Mouse (Mus musculus): ENCODE data around the gene Tex28. TPM values are rescaled to one million over a fixed set of nuclear protein-coding genes. Genes with fewer than 3 reads are reported as not detected.
"Not testable (repeated sequence)": the region's sequence is repeated elsewhere in the genome, so short reads cannot be mapped to it uniquely, and the experiment has no call there.

The Tex28 gene
- polyA plus RNA-seq (2012; ENCODE audit: insufficient read depth, insufficient read length, missing spikeins): not detected in 2 replicates

DNA sequence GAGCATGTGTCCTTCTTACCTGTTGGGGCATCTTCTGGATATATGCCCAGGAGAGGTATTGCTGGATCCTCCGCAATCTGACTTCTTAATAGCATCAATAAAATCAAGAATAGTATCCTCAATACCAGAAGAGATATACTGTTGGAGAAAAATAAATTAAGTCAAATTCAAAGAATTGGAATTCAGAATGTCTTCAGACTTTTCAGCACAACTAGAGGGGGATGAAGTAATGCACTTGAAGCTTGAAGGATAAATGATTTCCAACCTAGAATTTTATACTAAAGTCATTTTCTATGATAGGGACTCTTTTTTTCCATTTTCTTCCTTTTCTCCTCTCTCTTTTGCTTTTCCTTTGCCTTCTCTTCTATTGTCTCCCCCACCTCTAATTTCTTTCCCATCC is at the start of gene Tex28:
TSS of gene Tex28 (minus strand) at position 101 of the 400 bp plus-strand sequence.
- no peak within 1 kb of the TSS for H3K27ac ChIP-seq (replicated peaks; ENCODE audit: low read depth, low read length)
- H3K4me3 ChIP-seq (ENCODE audit: insufficient read depth, low read depth, low read length): no peak within 1 kb of the TSS
- no peaks in the 10 kb centered on the region for H3K4me1 ChIP-seq (ENCODE audit: control insufficient read depth, insufficient read depth, insufficient read length, low read length)

DNA sequence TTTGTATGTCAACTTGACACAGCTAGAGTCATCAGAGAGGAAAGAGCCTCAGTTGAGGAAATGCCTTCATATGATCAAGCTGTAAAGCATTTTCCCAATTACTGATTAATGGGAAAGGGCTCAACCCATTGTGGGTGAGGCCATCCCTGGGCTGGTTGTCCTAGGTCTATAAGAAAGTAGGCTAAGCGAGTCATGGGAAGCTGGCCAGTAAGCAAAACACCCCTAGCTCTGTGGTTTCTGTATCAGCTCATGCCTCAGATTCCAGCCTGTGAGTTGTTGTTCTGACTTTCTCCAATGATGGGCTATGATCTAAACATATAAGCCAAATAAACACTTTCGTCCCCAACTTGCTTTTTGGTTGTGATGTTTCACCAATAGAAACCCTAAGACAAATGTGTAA is 35.9 kb upstream of the Tex28 start:
- Histone ChIP-seq H3K4me3 (ENCODE audit: insufficient read depth, low read depth, low read length) (no peak overlapping the region), H3K27ac (replicated peaks; ENCODE audit: low read depth, low read length) (no peak overlapping the region), H3K4me1 (ENCODE audit: control insufficient read depth, insufficient read depth, insufficient read length, low read length) (no peaks in the 10 kb centered on the region)

DNA sequence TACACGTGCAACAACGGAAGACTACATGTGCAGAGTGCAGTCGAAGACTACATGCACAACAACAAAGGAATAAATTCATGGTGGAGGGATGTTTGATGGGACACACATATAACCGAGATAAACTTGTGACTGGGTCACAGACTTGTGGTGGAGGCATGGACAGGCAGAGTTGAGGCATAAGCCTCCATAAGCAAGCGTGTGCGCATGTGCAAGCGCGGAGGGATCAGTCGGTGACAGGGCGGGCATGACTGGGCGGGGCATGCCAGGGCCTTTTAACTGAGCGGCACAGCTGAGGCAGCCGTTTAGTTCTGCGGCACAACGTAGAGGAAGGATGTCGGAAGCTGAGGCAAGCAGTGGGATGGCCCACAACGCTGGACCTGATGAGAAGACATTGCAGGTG is 9.3 kb upstream of the Tex28 start, which contains the start of gene Tktl1:
TSS of gene Tktl1 (plus strand) at position 301 of the 400 bp plus-strand sequence.
- Histone ChIP-seq H3K4me1 (ENCODE audit: control insufficient read depth, insufficient read depth, insufficient read length, low read length) (no peaks in the 10 kb centered on the region), H3K4me3 (ENCODE audit: insufficient read depth, low read depth, low read length) (no peak within 1 kb of the TSS), H3K27ac (replicated peaks; ENCODE audit: low read depth, low read length) (no peak within 1 kb of the TSS)

DNA sequence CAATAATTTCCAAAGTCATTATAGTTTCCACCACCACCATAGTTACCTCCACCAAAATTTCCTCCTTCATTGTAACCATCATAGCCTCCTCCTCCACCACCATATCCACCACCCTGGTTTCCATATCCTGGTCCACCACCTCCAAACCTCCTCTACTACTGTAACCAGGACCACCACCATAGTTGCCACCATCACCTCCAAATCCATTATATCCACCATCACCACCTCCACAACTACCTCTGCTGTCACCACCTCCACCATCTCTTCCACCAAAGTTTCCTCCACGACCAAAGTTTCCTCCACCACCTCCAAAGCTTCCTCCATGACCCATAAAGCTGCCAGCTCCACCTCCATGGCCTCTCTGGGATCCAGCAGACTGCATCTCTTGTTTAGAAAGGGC is 32.4 kb downstream of the Tex28 start, which contains the start of gene Mecp2:
TSS of gene Mecp2 (minus strand) at position 101 of the 400 bp plus-strand sequence.
- H3K27ac ChIP-seq (replicated peaks; ENCODE audit: low read depth, low read length); H3K4me1 ChIP-seq (ENCODE audit: control insufficient read depth, insufficient read depth, insufficient read length, low read length); H3K4me3 ChIP-seq (ENCODE audit: insufficient read depth, low read depth, low read length): not testable (repeated sequence)

DNA sequence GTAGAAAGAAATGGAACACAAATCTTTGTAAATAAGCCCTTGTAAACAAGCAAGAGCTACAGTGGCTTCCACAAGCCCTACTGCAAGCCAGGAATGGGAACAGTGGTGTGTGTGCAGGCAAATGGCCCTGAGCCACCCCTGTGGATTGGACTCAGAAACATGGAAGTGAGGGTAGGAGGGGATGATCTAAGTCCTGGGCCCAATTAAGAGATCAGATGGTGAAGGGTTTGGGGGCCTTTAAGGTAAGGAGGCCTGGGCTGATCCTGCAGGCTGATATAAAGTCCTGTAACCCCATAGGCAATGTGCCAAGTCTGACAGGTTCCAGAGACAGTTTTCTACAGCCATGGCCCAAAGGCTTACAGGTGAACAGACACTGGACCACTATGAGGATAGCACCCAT is 40.5 kb downstream of the Tex28 start, which contains the start of gene Opn1mw:
TSS of gene Opn1mw (plus strand) at position 301 of the 400 bp plus-strand sequence.
- H3K4me3 ChIP-seq (ENCODE audit: insufficient read depth, low read depth, low read length): no peak within 1 kb of the TSS
- H3K4me1 ChIP-seq (ENCODE audit: control insufficient read depth, insufficient read depth, insufficient read length, low read length): no peaks in the 10 kb centered on the region
- no peak within 1 kb of the TSS for H3K27ac ChIP-seq (replicated peaks; ENCODE audit: low read depth, low read length)

DNA sequence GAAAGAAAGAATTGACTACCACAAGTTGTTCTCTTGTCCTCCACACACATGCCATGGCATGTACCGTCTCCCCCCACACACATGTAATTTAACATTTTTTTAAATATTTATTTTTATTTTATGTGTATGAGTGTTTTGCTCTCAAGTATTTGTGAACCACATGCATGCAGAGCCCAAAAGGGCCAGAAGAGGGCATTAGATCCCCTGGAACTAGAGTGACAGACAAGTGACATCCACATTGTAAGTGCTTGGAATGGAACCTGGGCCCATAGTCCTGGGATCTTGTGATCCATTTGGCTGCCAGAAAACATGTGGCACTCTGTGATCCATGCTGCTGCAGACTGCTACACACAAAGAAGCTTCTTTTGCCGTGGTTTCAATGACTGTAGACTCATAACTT is 42.7 kb downstream of the Tex28 start:
- no peak overlapping the region for H3K27ac ChIP-seq (replicated peaks; ENCODE audit: low read depth, low read length)
- no peak overlapping the region for H3K4me3 ChIP-seq (ENCODE audit: insufficient read depth, low read depth, low read length)
- no peaks in the 10 kb centered on the region for H3K4me1 ChIP-seq (ENCODE audit: control insufficient read depth, insufficient read depth, insufficient read length, low read length)

DNA sequence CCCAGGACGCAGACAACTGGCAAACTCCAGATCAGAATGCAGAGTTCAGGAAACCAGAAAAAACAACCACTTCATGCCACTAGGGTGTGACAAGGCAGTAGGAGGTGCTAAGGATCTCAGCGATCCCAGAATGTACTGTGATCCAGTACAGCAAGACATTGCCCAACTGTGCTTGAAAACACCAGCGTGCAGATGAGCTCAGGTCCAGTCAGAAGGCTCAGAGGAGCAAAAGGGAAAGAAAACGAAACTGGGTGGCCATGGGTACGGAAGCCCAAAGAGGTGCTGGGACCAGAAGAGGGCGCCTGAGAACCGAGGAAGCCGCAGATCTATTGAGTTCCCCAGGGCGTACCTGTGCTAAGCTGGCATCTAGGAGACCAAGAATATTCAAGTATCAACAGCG is 52.1 kb downstream of the Tex28 start:
- Histone ChIP-seq H3K4me1 (ENCODE audit: control insufficient read depth, insufficient read depth, insufficient read length, low read length) (no peaks in the 10 kb centered on the region), H3K27ac (replicated peaks; ENCODE audit: low read depth, low read length) (0 out of 2 replicates have a peak overlapping the region, but pooled peaks have one; percentile 16), H3K4me3 (ENCODE audit: insufficient read depth, low read depth, low read length) (peak overlapping the region; percentile 45)

DNA sequence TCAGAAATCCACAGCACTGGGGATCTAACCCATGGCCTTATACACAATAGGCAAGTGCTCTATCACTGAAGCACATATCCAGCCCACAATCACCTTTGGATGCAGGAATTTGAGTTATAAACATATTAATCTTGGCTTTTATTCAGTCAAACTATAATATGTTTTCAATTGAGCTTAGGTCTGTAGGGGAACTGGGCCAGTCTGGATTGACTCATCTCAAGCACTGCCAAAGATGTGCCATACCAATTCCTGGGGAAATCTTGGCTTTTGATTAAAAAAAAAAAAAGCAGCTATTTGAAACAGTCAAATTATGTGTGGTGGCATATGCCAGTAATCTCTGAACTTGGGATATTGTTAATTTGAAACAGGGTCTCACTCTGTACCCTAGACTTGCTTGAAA is 53.6 kb downstream of the Tex28 start:
- H3K4me1 ChIP-seq (ENCODE audit: control insufficient read depth, insufficient read depth, insufficient read length, low read length): no peaks in the 10 kb centered on the region
- H3K4me3 ChIP-seq (ENCODE audit: insufficient read depth, low read depth, low read length): no peak overlapping the region
- no peak overlapping the region for H3K27ac ChIP-seq (replicated peaks; ENCODE audit: low read depth, low read length)

DNA sequence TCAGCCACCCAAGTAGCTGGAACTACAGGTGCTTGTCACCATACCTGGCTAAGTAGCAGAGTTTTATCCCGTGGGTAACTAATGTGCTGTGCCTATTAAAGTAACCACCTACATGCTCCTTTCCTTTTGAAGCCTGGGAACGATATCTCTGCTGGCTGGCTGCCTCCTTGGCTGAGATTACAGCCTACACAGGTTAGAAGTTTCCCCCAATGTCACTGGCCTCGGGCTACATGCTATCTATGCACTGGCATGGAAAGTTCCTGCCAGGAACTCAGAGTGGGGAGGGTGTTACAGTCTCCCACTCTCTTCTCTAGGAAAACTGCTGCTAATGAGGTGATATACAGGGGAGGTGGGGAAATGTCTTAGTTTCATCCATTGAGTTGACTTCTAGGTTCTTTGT is 58.9 kb downstream of the Tex28 start:
- H3K4me1 ChIP-seq (ENCODE audit: control insufficient read depth, insufficient read depth, insufficient read length, low read length): no peaks in the 10 kb centered on the region
- no peak overlapping the region for H3K4me3 ChIP-seq (ENCODE audit: insufficient read depth, low read depth, low read length)
- H3K27ac ChIP-seq (replicated peaks; ENCODE audit: low read depth, low read length): no peak overlapping the region

DNA sequence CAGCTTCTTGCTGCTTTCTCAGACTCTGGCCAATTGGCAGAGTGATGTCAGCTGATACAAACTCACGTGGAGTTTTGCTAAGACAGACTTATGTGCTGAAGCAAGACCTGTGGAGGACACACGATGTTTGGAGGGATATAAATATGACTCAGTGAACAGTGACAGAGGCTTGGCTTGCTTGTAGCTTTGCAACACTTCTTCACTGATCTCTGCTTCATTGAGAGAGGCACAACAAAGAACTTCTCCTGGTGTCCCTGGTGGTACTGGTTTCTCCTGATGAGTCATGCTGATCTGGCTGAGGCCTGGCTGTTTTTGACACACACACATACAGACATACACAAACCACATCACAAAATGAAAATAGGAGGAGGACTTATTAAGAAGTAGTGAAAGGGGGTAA is 61.7 kb downstream of the Tex28 start:
- Histone ChIP-seq H3K4me3 (ENCODE audit: insufficient read depth, low read depth, low read length) (no peak overlapping the region), H3K27ac (replicated peaks; ENCODE audit: low read depth, low read length) (no peak overlapping the region)

DNA sequence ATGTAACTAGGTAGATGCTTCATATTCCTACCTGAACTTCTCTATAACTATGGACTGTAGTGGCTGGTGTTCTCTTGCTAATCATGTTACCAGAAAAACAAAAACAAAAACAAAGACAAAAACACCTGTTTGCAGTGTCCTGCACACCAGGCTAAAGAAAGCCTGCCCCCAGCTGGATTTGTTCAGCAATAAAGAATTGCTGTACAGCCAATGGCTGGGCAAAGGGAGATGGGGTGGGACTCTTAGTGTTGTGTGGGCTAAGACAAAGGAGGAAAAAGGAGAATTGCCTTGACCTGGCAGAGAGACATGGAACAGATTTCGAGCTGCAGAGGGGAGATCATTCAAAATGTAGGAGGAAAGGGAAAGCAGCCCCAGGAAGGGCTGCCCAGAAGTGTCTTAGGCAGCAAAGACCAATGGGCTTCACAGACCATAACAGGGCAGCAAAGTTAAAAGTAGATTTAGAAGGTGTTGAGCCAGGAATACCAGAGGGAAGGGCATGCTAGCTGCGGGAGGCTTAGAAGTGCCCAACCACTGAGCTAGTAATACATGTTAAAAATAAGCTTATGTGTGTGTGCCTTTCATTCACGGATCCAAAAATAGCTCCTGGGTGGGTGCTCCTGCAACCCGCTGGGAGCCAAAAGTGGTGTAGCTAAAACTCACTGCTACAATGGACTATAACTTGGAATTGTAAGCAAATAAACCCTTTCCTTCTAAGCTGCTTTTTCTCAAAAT is 64.0 kb downstream of the Tex28 start:
- Histone ChIP-seq H3K4me1 (ENCODE audit: control insufficient read depth, insufficient read depth, insufficient read length, low read length) (no peaks in the 10 kb centered on the region), H3K27ac (replicated peaks; ENCODE audit: low read depth, low read length) (no peak overlapping the region), H3K4me3 (ENCODE audit: insufficient read depth, low read depth, low read length) (no peak overlapping the region)

More for the DNA sequence above, 61.7 kb downstream of the Tex28 start:
- no peaks in the 10 kb centered on the region for H3K4me1 ChIP-seq (ENCODE audit: control insufficient read depth, insufficient read depth, insufficient read length, low read length)

Other genes with a start within 250 kb of the Tex28 start
- gene Arhgap4, start 246.0 kb downstream of the Tex28 start, polyA plus RNA-seq (2012; ENCODE audit: insufficient read depth, insufficient read length, missing spikeins): 0.59 and 1.9 TPM in 2 replicates
- gene Naa10, start 245.9 kb downstream of the Tex28 start, polyA plus RNA-seq (2012; ENCODE audit: insufficient read depth, insufficient read length, missing spikeins): 90.3 and 104 TPM in 2 replicates
- gene Renbp, start 237.0 kb downstream of the Tex28 start, polyA plus RNA-seq (2012; ENCODE audit: insufficient read depth, insufficient read length, missing spikeins): 4.6 and 7.4 TPM in 2 replicates
- gene Hcfc1, start 201.5 kb downstream of the Tex28 start, polyA plus RNA-seq (2012; ENCODE audit: insufficient read depth, insufficient read length, missing spikeins): 15.7 and 22.4 TPM in 2 replicates
- 41.9 and 67.7 TPM in 2 replicates for gene Irak1, start 143.9 kb downstream of the Tex28 start, polyA plus RNA-seq (2012; ENCODE audit: insufficient read depth, insufficient read length, missing spikeins)
- gene Opn1mw, start 40.4 kb downstream of the Tex28 start, polyA plus RNA-seq (2012; ENCODE audit: insufficient read depth, insufficient read length, missing spikeins): not detected in 2 replicates
- 9.8 and 10.8 TPM in 2 replicates for gene Mecp2, start 32.5 kb downstream of the Tex28 start, polyA plus RNA-seq (2012; ENCODE audit: insufficient read depth, insufficient read length, missing spikeins)
- gene Tktl1, start 9.4 kb upstream of the Tex28 start, polyA plus RNA-seq (2012; ENCODE audit: insufficient read depth, insufficient read length, missing spikeins): not detected in 2 replicates
- 24.7 and 28.9 TPM in 2 replicates for gene Flna, start 82.0 kb upstream of the Tex28 start, polyA plus RNA-seq (2012; ENCODE audit: insufficient read depth, insufficient read length, missing spikeins)
- 18.7 and 31.6 TPM in 2 replicates for gene Emd, start 86.8 kb upstream of the Tex28 start, polyA plus RNA-seq (2012; ENCODE audit: insufficient read depth, insufficient read length, missing spikeins)
- 13.0 and 69.4 TPM in 2 replicates for gene Rpl10, start 103.0 kb upstream of the Tex28 start, polyA plus RNA-seq (2012; ENCODE audit: insufficient read depth, insufficient read length, missing spikeins)
- gene Taz, start 114.1 kb upstream of the Tex28 start, polyA plus RNA-seq (2012; ENCODE audit: insufficient read depth, insufficient read length, missing spikeins): 45.1 and 49.6 TPM in 2 replicates
- gene Dnase1l1, start 114.5 kb upstream of the Tex28 start, polyA plus RNA-seq (2012; ENCODE audit: insufficient read depth, insufficient read length, missing spikeins): 9.9 and 11.9 TPM in 2 replicates
- gene Atp6ap1, start 129.3 kb upstream of the Tex28 start, polyA plus RNA-seq (2012; ENCODE audit: insufficient read depth, insufficient read length, missing spikeins): 84.3 and 85.2 TPM in 2 replicates
- gene Gdi1, start 137.2 kb upstream of the Tex28 start, polyA plus RNA-seq (2012; ENCODE audit: insufficient read depth, insufficient read length, missing spikeins): 62.2 and 64.9 TPM in 2 replicates
- 31.9 and 34.9 TPM in 2 replicates for gene Fam50a, start 145.2 kb upstream of the Tex28 start, polyA plus RNA-seq (2012; ENCODE audit: insufficient read depth, insufficient read length, missing spikeins)
- gene Plxna3, start 161.2 kb upstream of the Tex28 start, polyA plus RNA-seq (2012; ENCODE audit: insufficient read depth, insufficient read length, missing spikeins): 0.75 and 1.5 TPM in 2 replicates
- 85.5 and 92.6 TPM in 2 replicates for gene Lage3, start 185.8 kb upstream of the Tex28 start, polyA plus RNA-seq (2012; ENCODE audit: insufficient read depth, insufficient read length, missing spikeins)
- 48.6 and 54.3 TPM in 2 replicates for gene Ubl4a, start 205.4 kb upstream of the Tex28 start, polyA plus RNA-seq (2012; ENCODE audit: insufficient read depth, insufficient read length, missing spikeins)
- 6.3 and 7.3 TPM in 2 replicates for gene Slc10a3, start 205.5 kb upstream of the Tex28 start, polyA plus RNA-seq (2012; ENCODE audit: insufficient read depth, insufficient read length, missing spikeins)
- gene Fam3a, start 225.4 kb upstream of the Tex28 start, polyA plus RNA-seq (2012; ENCODE audit: insufficient read depth, insufficient read length, missing spikeins): 17.3 and 20.5 TPM in 2 replicates
- gene Ikbkg, start 225.5 kb upstream of the Tex28 start, polyA plus RNA-seq (2012; ENCODE audit: insufficient read depth, insufficient read length, missing spikeins): 17.2 and 19.9 TPM in 2 replicates

Data from brown adipose tissue, adult 24 weeks (tissue).